ENCODE assay signal across 8 mouse cellular contexts in the genomic region with DNA sequence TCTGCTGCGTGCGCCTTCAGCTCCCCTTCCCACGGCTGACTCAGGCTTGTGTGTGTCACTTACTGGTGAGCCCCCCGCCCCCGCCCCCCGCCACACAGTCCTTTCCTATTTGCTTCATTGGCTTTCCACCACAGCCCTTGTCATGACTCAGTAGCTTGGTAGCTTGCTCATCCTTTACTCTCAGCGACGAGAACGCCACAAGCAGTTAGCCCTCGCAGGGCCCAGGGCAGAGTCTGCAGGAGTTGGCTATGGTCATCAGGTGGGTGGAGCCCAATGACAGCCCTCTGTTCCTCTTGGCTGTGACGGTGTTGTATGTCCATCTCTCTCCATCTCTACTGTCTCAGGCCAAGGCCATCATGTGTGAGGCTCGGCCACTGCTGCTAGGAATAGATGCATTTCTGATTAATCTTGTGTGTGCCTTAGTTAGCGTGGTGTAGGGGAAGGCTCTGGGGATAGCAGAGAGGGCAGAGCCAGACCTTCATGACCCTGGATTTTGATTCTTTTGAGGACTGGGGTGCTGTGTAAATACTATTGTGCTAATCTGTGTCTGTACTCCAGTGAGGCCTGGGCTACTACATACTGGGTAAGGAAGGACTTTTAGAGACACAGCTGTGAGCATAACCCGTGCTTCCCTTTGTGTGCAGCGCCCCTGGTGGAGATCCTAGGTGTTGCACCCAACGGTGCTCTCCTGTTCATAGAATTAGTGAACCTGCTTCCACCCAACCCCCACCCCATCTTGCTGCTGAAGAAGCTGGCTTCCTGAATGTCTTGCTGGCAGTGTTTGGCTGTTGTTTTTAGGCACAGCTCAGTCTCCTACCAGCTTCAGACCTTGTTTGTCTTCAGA. TPM values are rescaled to one million over a fixed set of nuclear protein-coding genes. Genes with fewer than 3 reads are reported as not detected.
A peak's percentile ranks its signal among the peaks of the same experiment; 100 is the strongest.
DNase-seq lines count a peak whose midpoint lies in the region; ATAC-seq and TF ChIP-seq lines count a peak whose summit lies in the region.

No protein-coding gene starts in this region.

- H3K27me3 ChIP-seq in embryonic facial prominence, embryonic 14.5 days (replicated peaks; ENCODE audit: control insufficient read depth, insufficient read depth, low read length) = no peaks in the 10 kb centered on the region; the same call in 1 of the 2 replicates
- 0 out of 2 replicates have a peak, but pooled peaks cover 3% of the 10 kb centered on the region for H3K27me3 ChIP-seq in kidney, postnatal 0 days (ENCODE audit: insufficient read depth, low read length)
- H3K27me3 ChIP-seq in liver, adult 2 months (ENCODE audit: control insufficient read depth, insufficient read depth, low read length) = no peaks in the 10 kb centered on the region
- no peaks in the 10 kb centered on the region for H3K27me3 ChIP-seq in splenic B cell, adult 2 months (ENCODE audit: control insufficient read depth, insufficient read depth, low read length, poor library complexity, severe bottlenecking)

- peak; percentile 86 for DNase-seq in 3134 (ENCODE audit: extremely low read depth, insufficient read length, low spot score)
- peak; percentile 88 to 90 for DNase-seq in adrenal gland, postnatal 36 days
- peak; percentile 83 for DNase-seq in embryonic facial prominence, embryonic 14.5 days (ENCODE audit: low spot score)
- peak; percentile 11 to 47 for DNase-seq in heart, adult 9 months (ENCODE audit: low spot score in 2 of 2)
- peak; percentile 90 for DNase-seq in kidney, postnatal 0 days (ENCODE audit: low spot score)
- peak; percentile 34 for DNase-seq in liver, adult 2 months (ENCODE audit: extremely low read depth, low read depth, low spot score)
- peak; percentile 45 to 71 for DNase-seq in natural killer cell, adult 2 months (ENCODE audit: low spot score in 2 of 2)
- DNase-seq in splenic B cell, adult 2 months (ENCODE audit: low read depth, low spot score) = peak; percentile 74

- H3K36me3 ChIP-seq in embryonic facial prominence, embryonic 14.5 days (ENCODE audit: control insufficient read depth, insufficient read depth, low read length) = no peaks in the 10 kb centered on the region
- H3K36me3 ChIP-seq in kidney, postnatal 0 days (ENCODE audit: insufficient read depth, low read length) = no peaks in the 10 kb centered on the region
- no peaks in the 10 kb centered on the region for H3K36me3 ChIP-seq in liver, adult 2 months (ENCODE audit: control insufficient read depth, insufficient read depth, low read length)
- no peaks in the 10 kb centered on the region for H3K36me3 ChIP-seq in splenic B cell, adult 2 months (ENCODE audit: control insufficient read depth, insufficient read depth, low read length, poor library complexity, severe bottlenecking)

- TF ChIP-seq POLR2A in liver, adult 2 months (IDR thresholded peaks at IDR 0.05; ENCODE audit: extremely low read depth, insufficient read depth, low read length) = no peak

- H3K9ac ChIP-seq in embryonic facial prominence, embryonic 14.5 days (ENCODE audit: low read depth, low read length) = no peak overlapping the region
- no peak overlapping the region for H3K9ac ChIP-seq in kidney, postnatal 0 days (ENCODE audit: low read depth, low read length)
- H3K9ac ChIP-seq in liver, adult 2 months (ENCODE audit: low read depth, low read length) = no peak overlapping the region

- no peak overlapping the region for H3K4me3 ChIP-seq in embryonic facial prominence, embryonic 14.5 days (ENCODE audit: low read depth, low read length)
- no peak overlapping the region for H3K4me3 ChIP-seq in kidney, postnatal 0 days (replicated peaks; ENCODE audit: low read depth, low read length)
- no peak overlapping the region for H3K4me3 ChIP-seq in liver, adult 2 months (ENCODE audit: insufficient read depth, low read depth, low read length)

- H3K27ac ChIP-seq in embryonic facial prominence, embryonic 14.5 days (replicated peaks; ENCODE audit: low read depth, low read length) = no peak overlapping the region
- no peak overlapping the region for H3K27ac ChIP-seq in kidney, postnatal 0 days
- no peak overlapping the region for H3K27ac ChIP-seq in liver, adult 2 months (replicated peaks; ENCODE audit: insufficient read depth, low read depth, low read length)

- H3K4me2 ChIP-seq in embryonic facial prominence, embryonic 14.5 days (ENCODE audit: low read depth, low read length) = no peak overlapping the region
- no peak overlapping the region for H3K4me2 ChIP-seq in kidney, postnatal 0 days (ENCODE audit: low read length)

- peak; percentile 82 for ATAC-seq in embryonic facial prominence, embryonic 14.5 days (ENCODE audit: low read depth)
- ATAC-seq in kidney, postnatal 0 days (replicated peaks; ENCODE audit: low FRiP score, low read depth) = peak; percentile 68

- 61% methylated on average over 16 of the region's 16 CpGs for WGBS in embryonic facial prominence, embryonic 14.5 days
- WGBS in kidney, postnatal 0 days = 56% methylated on average over 16 of the region's 16 CpGs
- 58% methylated on average over 16 of the region's 16 CpGs for WGBS in liver, adult 2 months

- peaks cover 16% of the 10 kb centered on the region for H3K4me1 ChIP-seq in embryonic facial prominence, embryonic 14.5 days (ENCODE audit: control insufficient read depth, insufficient read depth, low read length)
- no peaks in the 10 kb centered on the region for H3K4me1 ChIP-seq in kidney, postnatal 0 days (replicated peaks; ENCODE audit: insufficient read depth, low read length)
- H3K4me1 ChIP-seq in liver, adult 2 months (ENCODE audit: control insufficient read depth, insufficient read depth, low read length) = no peaks in the 10 kb centered on the region

- TF ChIP-seq CTCF in kidney, postnatal 0 days (IDR thresholded peaks at IDR 0.05; ENCODE audit: low read depth) = peak; percentile 93
- peak; percentile 83 for TF ChIP-seq CTCF in liver, adult 2 months (IDR thresholded peaks at IDR 0.05; ENCODE audit: low read depth, low read length)

- H3K79me2 ChIP-seq in liver, adult 2 months (ENCODE audit: control insufficient read depth, insufficient read depth, low read length) = no peaks in the 10 kb centered on the region

- no peaks in the 10 kb centered on the region for H3K9me3 ChIP-seq in embryonic facial prominence, embryonic 14.5 days (ENCODE audit: control insufficient read depth, low read length)
- no peaks in the 10 kb centered on the region for H3K9me3 ChIP-seq in kidney, postnatal 0 days (replicated peaks; ENCODE audit: low read length)

RNA-seq across cellular contexts. Expression of gene Glis1, which starts 19.0 kb away (rescaled TPM):
- under 1 TPM; 0.43 to 0.93 TPM for total RNA-seq in adrenal gland, postnatal 36 days (2021)
- 10.8 and 12.1 TPM in 2 replicates for polyA plus RNA-seq in embryonic facial prominence, embryonic 14.5 days (2014; fragmentation: Nextera tagmentation; extraction: Ambion mirVana)
- polyA plus RNA-seq in kidney, postnatal 0 days (2015; fragmentation: Nextera tagmentation; extraction: Ambion mirVana) = 5.5 and 7.4 TPM in 2 replicates
- not detected in 2 replicates for total RNA-seq in liver, adult 2 months (2014; rRNA removed)
- polyA plus RNA-seq in liver, adult 2 months (2012; rRNA removed) = 0.10 TPM in 1 of 2 replicates, not detected in the other

Comparison
In these comparisons a context has a peak if more than half of its experiments do, and no peak if none do; other contexts are left out.
1. DNase-seq: peak in every context shown above with its lines; median percentile 90 in kidney, postnatal 0 days; 89 in adrenal gland, postnatal 36 days; 86 in 3134; 83 in embryonic facial prominence, embryonic 14.5 days; 74 in splenic B cell, adult 2 months; 58 in natural killer cell, adult 2 months; 34 in liver, adult 2 months; 29 in heart, adult 9 months.